Mouse (Mus musculus) layer of hippocampus, postnatal 36 days (tissue): ENCODE results near the gene Lim2. TPM values are rescaled to one million over a fixed set of nuclear protein-coding genes. Genes with fewer than 3 reads are reported as not detected.
"Not testable (repeated sequence)": the region's sequence is repeated elsewhere in the genome, so short reads cannot be mapped to it uniquely, and the experiment has no call there.

Experiments used
- DNase-seq, 2 experiments: peaks; one replicate each; pipeline ENCODE4 v3.0.0; 2022
- total RNA-seq, 2 experiments: library from RNA; stranded (reverse); gene quantifications; 2 replicates each; pipeline ENCODE4 v1.2.3; 2021

The Lim2 gene
- not detected for total RNA-seq

DNA sequence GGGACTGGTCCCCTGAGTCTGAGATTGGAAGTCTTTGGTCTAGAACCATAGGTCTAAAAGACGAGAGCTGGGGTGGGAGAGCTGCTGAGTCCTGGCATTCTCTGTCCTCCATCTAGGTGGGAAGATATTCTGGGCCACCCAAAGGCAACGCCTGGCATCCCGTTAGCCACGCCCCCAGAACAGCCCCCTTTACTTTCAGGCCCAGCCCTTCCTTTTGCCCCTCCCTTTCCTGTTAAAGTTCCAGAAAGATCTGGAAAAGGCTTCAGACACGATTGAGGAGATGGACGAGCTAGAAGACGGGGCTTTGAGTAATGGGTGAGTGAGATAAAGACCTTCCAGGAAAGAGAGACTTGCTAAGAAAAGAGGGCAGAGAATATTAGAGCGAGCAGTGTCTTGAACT is at the start of gene Lim2:
TSS of gene Lim2 (plus strand) at position 265 of the 400 bp plus-strand sequence.
- no peak for DNase-seq

DNA sequence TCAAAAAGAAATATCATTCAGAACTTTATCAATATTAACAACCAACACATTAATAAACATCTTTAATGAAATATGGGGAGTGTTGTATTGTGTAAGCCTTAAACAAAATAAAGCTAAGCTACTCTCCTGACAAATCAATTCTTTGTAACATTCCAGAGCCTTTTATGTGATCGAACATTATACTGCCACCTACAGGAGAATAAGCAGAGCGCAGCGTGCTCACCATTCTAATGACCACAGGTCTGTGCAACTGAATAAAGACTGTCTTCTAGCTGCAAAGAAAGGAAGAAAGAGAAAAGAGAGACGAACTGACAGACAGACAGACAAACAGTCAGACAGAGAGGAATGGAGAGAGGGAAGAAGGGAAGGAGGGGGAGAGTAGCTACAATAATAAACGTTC is 49.2 kb upstream of the Lim2 start:
- peak; percentile 14 to 27 for DNase-seq

DNA sequence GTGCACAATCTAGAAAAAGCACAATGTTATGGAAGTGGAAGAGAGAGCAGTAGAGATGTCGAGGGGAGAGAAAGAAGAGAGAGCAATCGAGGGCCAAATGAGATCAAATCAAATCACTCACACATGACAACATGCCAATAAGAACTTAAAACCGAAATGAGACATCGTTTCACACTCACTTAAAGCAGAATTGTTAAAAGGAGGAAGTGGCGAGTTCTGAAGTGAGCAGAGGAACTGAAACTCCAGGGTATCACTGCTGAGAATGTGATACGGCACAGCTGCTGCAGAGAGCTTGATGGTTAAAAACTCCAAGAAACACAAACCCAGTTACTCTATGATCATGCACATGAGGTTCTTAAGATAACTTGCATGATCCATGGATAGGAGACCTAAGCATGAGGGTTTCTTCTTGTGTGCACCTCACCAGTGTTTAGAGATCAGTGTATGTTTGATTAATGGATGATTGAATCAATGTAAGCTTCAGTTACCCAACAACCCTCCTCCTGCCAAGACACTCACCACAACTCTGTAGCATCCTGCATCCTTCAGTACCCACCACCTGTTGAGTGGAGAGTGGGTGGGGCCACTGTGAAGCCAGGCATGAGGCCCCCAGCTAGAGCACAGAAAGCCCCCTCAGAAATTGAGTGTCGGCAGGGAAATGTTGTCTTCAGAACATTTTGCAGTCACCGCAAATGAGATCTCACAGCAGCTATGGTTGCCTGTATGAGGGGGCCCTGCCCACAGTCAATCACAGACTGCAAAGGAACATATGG is 34.9 kb upstream of the Lim2 start:
- no peak for DNase-seq

DNA sequence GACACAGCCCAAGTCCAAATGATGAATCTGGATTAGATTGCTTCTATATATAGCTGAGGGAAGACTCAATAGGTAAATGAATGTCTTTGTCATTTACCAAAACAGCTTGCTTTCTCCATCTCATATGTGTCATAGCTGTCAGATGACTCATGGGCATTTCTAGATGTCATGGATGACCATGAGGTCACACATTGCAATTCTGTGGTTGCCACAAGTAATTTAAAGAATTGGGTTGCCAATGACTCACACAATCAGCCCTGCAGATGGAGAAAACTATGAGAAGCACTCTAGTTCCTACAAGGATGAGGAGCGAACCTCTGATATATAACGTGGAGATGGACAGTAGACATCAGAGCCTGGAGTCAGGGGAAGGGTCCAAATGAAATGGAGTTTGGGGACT is 28.0 kb upstream of the Lim2 start:
- DNase-seq, result no peak

DNA sequence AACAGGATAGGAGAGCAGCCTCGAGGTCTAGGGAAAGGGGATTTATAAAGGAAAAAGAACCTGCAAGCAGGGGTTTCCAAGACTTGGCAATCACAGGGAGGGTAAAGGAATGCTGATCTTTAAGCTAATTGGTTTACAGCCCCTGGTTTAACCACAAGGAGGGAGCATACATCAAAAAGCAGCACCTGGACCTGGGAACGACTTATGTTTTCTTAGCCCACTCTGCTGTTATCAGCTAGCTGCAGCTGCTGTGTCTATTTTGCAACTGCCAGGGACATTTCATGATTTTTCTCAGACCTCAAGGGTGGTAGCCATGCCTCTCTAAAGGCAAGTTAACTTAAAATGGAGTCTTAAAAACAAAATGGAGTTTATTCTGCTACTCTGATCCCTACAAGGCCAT is 24.8 kb upstream of the Lim2 start:
- DNase-seq, result no peak

DNA sequence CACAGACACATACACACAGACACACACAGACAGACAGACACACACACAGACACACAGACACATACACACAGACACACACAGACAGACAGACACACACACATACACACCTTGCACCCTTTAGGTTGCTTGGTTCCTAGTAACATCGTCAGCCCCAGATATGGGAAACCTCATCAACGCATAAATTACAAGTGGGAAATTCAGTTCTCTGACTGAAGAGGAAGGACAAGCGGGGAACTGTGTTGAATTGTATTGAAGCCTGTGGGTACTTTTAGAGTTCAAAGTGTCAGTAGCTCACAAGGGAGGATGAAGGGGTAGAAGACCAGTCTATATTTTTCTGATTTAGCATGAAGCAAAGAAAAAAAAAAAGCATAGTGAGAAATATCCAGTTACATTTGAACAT is 19.9 kb upstream of the Lim2 start:
- no peak for DNase-seq

DNA sequence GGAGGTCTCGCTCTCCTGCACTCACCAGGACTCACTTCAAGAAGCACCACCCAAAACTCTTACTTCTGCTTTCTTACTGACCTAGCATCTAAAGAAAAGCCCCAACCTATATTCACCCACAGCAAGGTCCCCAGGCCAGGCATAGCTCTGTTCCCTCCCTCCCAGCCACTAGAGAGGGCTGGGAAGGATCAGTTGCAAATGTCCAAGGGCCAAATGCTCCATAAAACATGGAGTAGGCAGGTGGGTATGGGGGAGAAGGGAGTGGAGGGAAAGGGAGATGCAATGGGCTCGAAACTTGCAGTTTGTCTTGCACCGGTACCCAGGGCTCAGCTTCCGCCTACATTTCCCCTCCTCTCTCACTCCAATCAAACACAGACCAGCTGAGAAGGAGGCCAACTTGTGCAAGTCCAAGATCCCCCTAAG is 19.3 kb upstream of the Lim2 start, which contains the start of gene Siglecg:
TSS of gene Siglecg (plus strand) at position 74 of the 423 bp plus-strand sequence.
- no peak for DNase-seq

DNA sequence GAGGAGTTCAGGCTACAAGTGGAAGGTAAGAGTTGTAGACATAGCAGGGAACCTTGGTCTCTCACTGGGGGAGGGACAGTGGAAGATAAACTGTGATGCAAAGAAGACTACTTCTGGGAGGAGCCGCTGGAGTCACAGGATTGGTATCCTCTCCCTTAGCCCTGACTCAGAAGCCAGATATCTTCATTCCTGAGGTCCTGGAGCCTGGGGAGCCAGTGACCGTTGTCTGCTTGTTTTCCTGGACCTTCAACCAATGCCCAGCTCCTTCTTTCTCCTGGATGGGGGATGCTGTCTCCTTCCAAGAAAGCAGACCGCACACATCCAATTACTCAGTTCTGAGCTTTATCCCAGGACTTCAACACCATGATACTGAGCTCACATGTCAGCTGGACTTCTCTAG is 18.4 kb upstream of the Lim2 start:
- no peak for DNase-seq

DNA sequence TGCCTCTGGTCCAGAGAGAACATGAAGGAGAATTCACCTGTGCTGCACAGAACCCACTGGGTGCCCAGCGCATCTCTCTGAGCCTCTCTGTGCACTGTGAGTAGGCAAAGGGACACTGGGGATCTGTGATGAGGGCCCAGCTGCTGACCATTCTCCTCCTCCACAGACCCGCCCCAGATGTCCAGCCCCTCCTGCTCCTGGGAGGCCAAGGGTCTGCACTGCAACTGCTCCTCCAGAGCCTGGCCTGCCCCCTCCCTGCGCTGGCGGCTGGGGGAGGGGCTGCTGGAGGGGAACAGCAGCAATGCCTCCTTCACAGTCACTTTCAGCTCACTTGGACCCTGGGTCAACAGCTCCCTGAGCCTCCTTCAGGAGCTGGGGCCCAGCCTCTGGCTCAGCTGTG is 15.7 kb upstream of the Lim2 start:
- DNase-seq, result not testable (repeated sequence)

DNA sequence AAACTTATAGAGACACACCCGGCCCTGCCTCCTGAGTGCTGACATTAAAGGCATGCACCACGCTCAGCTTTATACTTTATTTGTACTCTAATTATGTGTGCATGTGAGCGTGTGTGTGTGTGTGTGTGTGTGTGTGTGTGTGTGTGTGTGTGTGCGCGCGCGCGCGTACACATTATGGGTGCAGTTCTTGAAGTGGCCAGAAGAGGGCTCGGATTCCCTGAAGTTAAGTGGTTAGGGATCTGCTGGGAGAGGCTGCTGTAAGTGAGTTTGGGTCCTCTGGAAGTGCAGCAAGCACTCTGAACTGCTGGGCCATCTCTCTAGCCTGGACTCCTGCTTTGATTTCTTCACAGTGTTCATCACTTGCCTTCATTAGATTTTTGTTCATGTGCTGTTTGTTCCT is 10.2 kb upstream of the Lim2 start:
- DNase-seq, result no peak

DNA sequence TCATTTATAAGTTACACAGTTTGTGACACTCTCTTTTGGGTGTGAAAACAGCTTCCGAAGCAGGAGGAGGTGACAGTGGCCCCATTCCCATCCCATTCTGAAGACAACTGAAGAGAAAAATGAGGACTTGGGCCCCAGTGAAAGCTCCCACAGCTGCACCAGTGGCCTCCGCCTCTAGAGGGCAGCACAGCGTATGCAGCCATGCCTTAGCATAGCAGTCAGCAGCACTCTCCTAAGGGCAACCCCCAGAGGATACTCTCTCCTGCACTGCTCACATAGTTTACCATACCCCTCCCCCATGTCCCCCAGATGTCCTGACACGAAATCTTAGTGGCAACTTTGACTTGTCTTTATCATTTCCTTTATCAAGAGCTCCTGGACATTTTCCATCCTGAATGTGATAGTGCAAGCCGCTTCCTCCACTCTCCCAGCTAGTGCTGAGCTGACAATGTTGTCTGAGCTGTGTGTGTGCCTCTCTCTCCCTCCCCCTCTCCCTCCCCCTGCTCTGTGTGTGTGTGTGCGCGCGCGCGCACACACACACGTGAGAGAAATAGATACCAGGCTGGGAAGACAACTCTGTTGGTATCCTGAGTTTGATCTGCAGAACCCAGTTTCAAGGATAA is 4.4 kb upstream of the Lim2 start:
- peak; percentile 74 to 81 for DNase-seq

DNA sequence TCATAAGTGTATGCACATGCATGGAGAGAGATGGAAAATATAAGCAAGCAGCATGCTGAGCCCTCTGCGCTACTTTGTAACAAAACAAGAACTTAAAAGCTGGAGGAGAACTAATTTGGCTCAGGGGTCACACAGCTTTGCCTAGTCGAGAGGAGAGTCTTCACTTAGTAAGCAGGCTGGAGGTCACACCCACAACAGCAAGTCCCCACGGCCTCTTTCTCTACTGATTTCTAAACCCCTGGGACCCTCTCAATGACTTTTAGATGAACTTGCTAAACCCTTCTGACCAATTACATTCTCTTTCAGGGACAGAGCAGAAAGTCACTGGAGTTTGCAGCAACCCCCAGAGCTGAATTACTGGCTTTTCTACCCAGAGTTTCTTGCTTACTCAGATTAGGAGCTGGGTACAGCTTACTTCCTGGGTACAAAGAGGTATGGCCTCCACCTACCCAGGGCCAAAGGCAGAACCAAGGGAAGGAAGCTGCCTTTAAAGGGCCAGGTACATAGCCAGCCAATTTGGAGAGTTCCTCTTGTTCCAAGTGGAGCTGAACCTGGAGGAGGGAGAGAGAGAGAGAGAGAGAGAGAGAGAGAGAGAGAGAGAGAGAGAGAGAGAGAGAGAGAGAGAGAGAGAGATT is 3.4 kb upstream of the Lim2 start:
- DNase-seq, result no peak

DNA sequence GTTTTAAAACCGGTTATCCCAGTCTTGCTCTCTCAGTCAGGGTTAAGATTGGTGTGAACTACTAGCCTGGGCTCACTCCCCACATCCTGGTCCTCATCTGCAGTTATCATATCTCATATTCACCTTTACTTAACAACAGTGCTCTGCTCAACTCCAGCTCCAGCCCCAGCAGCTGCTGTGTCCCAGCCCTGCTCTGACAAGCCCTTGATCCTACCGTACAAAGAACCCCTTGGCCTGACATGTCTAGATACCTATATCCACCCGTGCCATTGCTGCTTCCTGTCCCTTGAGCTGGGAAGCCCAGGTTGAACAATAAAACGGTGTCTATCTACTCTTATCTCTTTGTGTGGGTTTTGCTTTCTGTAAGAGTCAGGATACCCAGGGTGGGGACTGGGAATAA is 2.0 kb downstream of the Lim2 start:
- DNase-seq, result no peak

DNA sequence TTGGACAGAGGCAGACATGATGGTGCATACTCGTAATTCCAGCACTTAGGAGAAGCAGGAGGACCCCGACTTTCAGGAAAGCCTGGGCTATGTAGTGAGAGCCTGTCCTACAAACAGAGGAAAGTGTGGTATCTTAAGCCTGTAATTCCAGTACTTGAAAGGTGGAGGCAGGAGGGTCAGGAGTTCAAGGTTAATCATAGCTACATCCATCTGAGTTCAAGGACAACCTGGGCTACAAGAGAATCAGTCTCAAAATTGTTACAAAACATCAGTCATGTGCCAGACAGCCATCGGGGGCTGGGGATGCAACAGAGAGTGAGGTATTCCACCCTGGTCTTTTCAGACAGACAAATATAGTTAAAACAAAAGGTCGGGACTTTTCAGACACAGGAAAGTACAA is 5.4 kb downstream of the Lim2 start:
- no peak for DNase-seq

DNA sequence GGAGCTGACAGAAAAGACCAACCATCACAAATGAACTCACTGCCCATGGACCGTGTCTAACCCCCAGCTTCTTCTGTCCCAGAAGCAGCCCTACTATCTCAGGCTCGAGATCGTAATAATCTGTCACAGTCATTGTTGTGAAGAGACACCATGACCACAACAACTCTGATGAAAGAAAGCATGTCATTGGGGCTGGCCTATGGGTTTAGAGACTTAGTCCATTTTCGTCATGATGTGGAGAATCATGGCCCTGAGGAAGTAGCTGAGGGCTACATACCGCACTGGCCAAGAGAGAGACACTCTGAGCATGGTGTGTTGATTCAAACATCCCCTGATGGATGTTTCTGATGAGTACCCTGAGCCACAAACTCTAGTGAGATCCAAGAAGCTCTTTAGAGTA is 7.2 kb downstream of the Lim2 start:
- DNase-seq, result no peak

DNA sequence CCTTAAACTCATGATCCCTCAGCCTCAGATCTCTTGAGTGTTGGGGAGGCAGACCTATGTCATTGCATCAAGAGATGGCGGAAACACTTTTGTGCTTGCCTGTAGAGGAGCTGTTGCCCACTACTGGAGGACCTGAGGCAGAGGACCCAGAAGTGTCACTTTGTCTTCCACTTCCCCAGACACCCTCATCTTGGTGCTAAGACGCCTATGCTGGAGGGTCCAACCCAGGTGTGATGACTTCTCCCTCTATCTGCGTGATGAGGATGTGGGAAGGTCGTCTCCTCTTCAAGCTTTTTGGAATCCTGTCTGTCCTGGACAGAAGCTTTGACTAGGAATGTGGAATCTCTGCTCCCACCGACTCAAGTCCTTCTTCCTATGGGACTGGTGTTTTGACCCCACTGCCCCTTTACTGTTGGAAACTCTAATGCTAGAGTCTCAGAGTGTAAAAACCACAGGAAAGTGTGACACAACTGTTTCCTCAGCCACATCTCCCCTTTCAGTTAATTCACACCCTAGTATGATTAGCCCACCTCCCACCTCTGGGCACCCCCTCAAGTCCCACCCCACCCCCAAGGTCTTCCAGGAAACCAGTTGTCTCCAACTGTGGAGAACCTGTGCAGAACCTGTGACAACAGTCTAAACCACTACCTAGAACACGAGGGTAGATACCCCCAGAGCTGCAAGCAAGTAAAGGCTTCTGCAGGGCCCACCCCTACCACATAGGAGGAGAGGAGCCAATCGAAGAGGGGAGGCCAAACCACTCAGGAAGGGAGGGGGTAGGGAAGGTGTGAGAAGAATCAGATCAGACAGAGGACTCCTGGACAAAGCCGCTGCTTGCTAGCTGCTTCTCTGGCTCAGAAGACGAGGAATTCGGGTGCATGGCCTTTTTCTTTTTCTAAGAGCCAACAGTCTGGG is 9.1 kb downstream of the Lim2 start, which contains the start of gene Nkg7:
TSS of gene Nkg7 (plus strand) at position 733 of the 915 bp plus-strand sequence.
- DNase-seq, result no peak

DNA sequence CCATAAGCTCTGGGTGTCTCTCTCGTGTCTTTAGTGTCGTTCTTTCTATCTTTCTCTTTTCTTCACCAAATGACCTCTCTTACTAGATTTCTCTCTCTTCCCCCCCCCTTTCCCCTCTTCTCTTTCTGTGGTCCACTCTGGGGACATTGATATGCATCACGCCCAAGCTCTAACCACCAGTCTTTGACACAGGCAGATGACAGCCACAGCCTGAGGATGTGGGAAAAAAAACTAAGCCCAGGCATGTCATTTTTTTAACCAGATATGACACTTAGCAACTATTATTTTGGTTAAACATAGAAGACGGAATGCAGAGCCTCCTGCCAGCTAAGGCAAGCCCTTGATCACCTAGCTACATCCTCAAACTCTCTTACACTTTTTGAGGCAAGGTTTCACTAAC is 11.1 kb downstream of the Lim2 start:
- no peak for DNase-seq

DNA sequence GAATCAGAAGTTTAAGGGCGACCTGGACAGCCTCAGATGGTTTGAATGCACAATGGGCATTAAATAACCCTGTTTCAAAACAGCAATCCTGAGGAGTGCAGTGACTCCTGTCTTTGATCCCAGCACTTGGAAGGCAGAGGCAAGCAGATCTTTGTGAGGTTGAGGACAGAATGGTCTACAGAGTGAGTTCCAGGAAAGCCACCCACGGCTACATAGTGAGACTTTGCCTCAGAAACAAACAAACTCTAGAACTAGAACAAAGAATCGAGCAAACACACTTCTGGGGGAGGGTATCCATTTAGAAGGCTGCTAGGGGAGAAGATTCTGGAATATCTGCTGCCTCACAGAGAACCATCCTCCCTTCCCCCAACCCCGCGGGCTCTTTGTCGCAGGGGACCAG is 13.0 kb downstream of the Lim2 start, which contains the start of gene Cldnd2:
TSS of gene Cldnd2 (plus strand) at position 301 of the 400 bp plus-strand sequence.
- no peak for DNase-seq

DNA sequence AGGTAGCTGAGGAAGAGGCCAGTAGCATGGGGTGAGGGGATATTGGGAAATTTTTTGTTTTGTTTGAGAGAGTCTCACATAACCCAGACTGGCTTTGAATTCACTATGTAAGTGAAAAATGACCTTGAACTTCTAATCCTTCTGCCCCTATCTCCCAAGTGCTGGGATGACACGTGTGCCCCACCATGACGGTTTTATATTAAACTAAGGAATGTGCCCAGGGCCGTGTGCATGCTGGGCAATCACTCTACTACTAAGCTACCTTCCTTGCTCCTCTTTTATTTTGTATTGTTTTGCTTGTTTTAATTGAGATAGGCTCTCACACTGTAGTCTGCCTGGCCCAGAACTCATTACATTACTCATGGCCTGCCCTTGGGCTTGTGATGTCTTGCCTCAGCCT is 13.6 kb downstream of the Lim2 start:
- DNase-seq, result no peak

DNA sequence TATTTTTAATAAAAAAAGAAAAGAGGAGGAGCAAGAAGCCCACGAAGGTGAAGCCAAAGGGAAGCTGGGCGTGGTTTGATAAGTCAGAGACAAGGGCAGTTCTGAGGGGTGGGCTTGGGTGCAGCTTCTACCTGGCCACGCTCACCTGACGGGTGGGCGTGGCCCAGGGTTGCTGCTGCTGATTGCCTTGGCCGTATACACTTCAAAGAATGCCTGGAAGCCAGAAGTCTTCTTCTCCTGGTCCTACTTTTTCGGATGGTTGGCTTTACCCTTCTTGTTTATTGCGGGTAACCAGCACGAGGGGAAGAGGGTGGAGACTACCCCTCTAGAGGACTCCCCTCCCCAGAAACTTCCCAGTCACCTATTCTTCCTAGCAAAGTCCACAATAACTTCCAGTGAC is 15.2 kb downstream of the Lim2 start:
- no peak for DNase-seq

DNA sequence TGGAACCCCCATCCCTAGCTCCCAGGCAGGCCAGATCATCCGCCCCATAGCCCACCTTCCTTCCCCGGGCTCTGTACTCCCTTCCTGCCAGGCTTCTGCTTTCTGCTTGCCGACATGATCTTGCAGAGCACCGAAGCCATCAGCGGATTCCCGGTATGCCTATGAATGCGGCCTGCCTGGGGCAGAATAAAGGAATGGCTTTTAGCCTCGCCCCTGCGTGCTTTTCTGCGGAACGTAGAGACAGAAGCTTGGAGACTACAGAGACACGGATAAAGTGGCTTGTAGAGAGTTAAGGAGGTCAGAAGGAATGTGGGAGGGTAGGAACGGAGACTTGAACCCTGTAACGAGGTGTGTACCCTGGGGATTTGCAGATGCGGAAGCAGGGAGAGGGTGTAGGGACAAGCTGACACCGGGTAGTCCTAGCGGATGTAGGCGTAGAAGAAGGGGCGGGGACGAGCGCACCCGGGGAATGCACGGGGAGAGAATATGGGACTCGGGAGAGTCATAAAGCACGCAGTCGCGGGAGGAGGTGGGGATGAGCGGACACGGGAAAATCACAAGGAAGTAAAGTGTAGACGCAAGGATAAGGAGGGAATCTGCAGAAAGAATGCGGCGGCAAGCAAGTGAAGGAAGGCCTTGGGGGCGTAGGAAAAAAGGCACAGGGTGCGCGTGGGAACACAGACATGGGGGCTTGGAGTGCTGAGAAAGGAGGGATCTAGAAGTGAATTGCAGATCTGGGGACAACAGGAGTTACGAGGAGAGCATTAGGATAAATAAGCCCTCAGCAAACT is 15.9 kb downstream of the Lim2 start:
- DNase-seq, result peak; percentile 75 to 77

DNA sequence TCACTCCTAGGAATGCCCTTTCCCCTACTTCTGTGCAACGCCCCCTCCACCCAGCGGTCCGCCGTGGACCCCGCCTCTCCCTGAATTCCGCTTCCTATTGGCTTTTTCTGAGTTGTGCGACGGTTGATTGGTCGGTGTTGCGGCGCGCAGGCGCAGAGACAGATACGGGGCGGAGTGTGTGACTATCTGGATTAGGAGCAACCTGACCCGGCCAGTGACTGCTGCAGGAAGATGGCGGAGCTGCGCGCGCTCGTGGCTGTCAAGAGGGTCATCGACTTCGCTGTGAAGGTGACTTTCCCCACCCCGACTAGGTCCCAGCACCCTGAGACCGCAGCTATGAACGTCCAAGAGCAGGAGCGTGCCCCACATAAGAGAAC is 16.4 kb downstream of the Lim2 start, which contains the start of the genes Etfb and Gm45233:
TSS of gene Etfb (plus strand) at position 167 of the 377 bp plus-strand sequence.
TSS of gene Gm45233 (plus strand) at position 212 of the 377 bp plus-strand sequence.
- peak; percentile 93 for DNase-seq
